ENCODE assay signal across 24 mouse cellular contexts in genomic region chr7:27429135-27429534, GRCm38 (mm10). TPM values are rescaled to one million over a fixed set of nuclear protein-coding genes. Genes with fewer than 3 reads are reported as not detected.
DNase-seq lines count a peak whose midpoint lies in the region; ATAC-seq and TF ChIP-seq lines count a peak whose summit lies in the region.
"Had no signal": no experiment of that assay in that cellular context is flagged by ENCODE, and none has a peak within 500 bp of the region (broad histone marks: within the 10 kb centered on the region; RNA-seq: fewer than 3 reads in every experiment).

No protein-coding gene starts in this region.

- H3K27me3 ChIP-seq in forebrain, postnatal 0 days (ENCODE audit: insufficient read depth, low read length), result no peaks in the 10 kb centered on the region
- H3K27me3 ChIP-seq in forebrain, embryonic 11.5 days (ENCODE audit: control insufficient read depth, insufficient read depth, low read length), result no peaks in the 10 kb centered on the region
- peaks cover 18% of the 10 kb centered on the region for H3K27me3 ChIP-seq in liver, embryonic 14.5 days (ENCODE audit: control insufficient read depth, insufficient read depth, low read length)
- peaks cover 55% of the 10 kb centered on the region for H3K27me3 ChIP-seq in liver, embryonic 12.5 days (replicated peaks)
- H3K27me3 ChIP-seq in MEL (ENCODE audit: control insufficient read depth in 1 of 2, insufficient read depth in 2 of 2, low read length in 2 of 2), result no peaks in the 10 kb centered on the region

- WGBS in forebrain, postnatal 0 days, result 63% methylated on average over 2 of the region's 2 CpGs
- 60% methylated on average over 2 of the region's 2 CpGs for WGBS in forebrain, embryonic 11.5 days
- 45% methylated on average over 2 of the region's 2 CpGs for WGBS in liver, embryonic 14.5 days (ENCODE audit: insufficient replicate concordance)
- 43% methylated on average over 2 of the region's 2 CpGs for WGBS in liver, embryonic 12.5 days (ENCODE audit: insufficient replicate concordance)

- H3K79me2 ChIP-seq in MEL (ENCODE audit: control insufficient read depth, insufficient read depth, low read length, poor library complexity), result no peaks in the 10 kb centered on the region

- H3K9me3 ChIP-seq in forebrain, postnatal 0 days (ENCODE audit: low read length), result no peaks in the 10 kb centered on the region
- no peaks in the 10 kb centered on the region for H3K9me3 ChIP-seq in forebrain, embryonic 11.5 days (ENCODE audit: control insufficient read depth, low read length)
- H3K9me3 ChIP-seq in liver, embryonic 14.5 days (ENCODE audit: control insufficient read depth, low read length), result peaks cover 4% of the 10 kb centered on the region
- peaks cover 6% of the 10 kb centered on the region; the same call in 1 of the 2 replicates for H3K9me3 ChIP-seq in liver, embryonic 12.5 days (replicated peaks)
- H3K9me3 ChIP-seq in MEL (replicated peaks; ENCODE audit: insufficient read depth, low read length), result no peaks in the 10 kb centered on the region
- H3K9me3 ChIP-seq: heart, embryonic 15.5 days had no signal

- H3K36me3 ChIP-seq in forebrain, postnatal 0 days (ENCODE audit: insufficient read depth), result peaks cover 43% of the 10 kb centered on the region
- H3K36me3 ChIP-seq in forebrain, embryonic 11.5 days (ENCODE audit: control insufficient read depth, insufficient read depth, low read length), result no peaks in the 10 kb centered on the region
- no peaks in the 10 kb centered on the region for H3K36me3 ChIP-seq in liver, embryonic 14.5 days (replicated peaks; ENCODE audit: control insufficient read depth, insufficient read depth, low read depth)
- H3K36me3 ChIP-seq in liver, embryonic 12.5 days, result no peaks in the 10 kb centered on the region
- no peaks in the 10 kb centered on the region for H3K36me3 ChIP-seq in MEL (ENCODE audit: control insufficient read depth in 1 of 2, insufficient read depth in 2 of 2, low read length in 2 of 2)
- H3K36me3 ChIP-seq: heart, embryonic 15.5 days; kidney, embryonic 15.5 days; neural tube, embryonic 12.5 days had no signal

- ATAC-seq in forebrain, postnatal 0 days, result no peak
- no peak for ATAC-seq in forebrain, embryonic 11.5 days (replicated peaks; ENCODE audit: low FRiP score)
- ATAC-seq in liver, embryonic 14.5 days (ENCODE audit: insufficient read depth), result no peak
- no peak for ATAC-seq in liver, embryonic 12.5 days
- ATAC-seq: forebrain, embryonic 15.5 days; inflammation-experienced regulatory T-cells, adult 6 months had no signal

- no peak for DNase-seq in forebrain, postnatal 0 days
- no peak for DNase-seq in forebrain, embryonic 11.5 days (ENCODE audit: low spot score)
- no peak for DNase-seq in liver, embryonic 14.5 days (ENCODE audit: low read depth in 3 of 3, low spot score in 3 of 3)
- peak; percentile 34 for DNase-seq in MEL (ENCODE audit: low read depth, low spot score)
- DNase-seq in induced T-regulatory cell, adult 2 months (ENCODE audit: low read depth), result peak; percentile 42
- DNase-seq in layer of hippocampus, adult 9-10 months (ENCODE audit: low spot score), result no peak
- no peak for DNase-seq in spleen, postnatal 10 days (ENCODE audit: low spot score in 2 of 2)
- DNase-seq: adrenal gland, adult 8-10 months; cerebellum, adult 11-12 months; cerebellum, postnatal 36 days; heart, adult 18-20 months; left cerebral cortex, postnatal 4 days; lung, postnatal 10 days; right cerebral cortex, postnatal 14 days had no signal

- no peak for TF ChIP-seq POLR2A in MEL (IDR thresholded peaks at IDR 0.05; ENCODE audit: control insufficient read depth in 1 of 2, insufficient read depth in 1 of 2, low read depth in 1 of 2, low read length in 2 of 2, poor library complexity in 1 of 2)

- no peak overlapping the region for H3K9ac ChIP-seq in forebrain, postnatal 0 days
- H3K9ac ChIP-seq in forebrain, embryonic 11.5 days (ENCODE audit: low read length), result no peak overlapping the region
- H3K9ac ChIP-seq in liver, embryonic 14.5 days (replicated peaks), result no peak overlapping the region
- no peak overlapping the region for H3K9ac ChIP-seq in liver, embryonic 12.5 days
- H3K9ac ChIP-seq in MEL (ENCODE audit: control insufficient read depth, low read depth, low read length, poor library complexity, severe bottlenecking), result no peak overlapping the region
- H3K9ac ChIP-seq: forebrain, embryonic 15.5 days; heart, embryonic 15.5 days; kidney, embryonic 15.5 days; neural tube, embryonic 12.5 days had no signal

- no peaks in the 10 kb centered on the region for H3K4me1 ChIP-seq in forebrain, postnatal 0 days (ENCODE audit: insufficient read depth)
- no peaks in the 10 kb centered on the region for H3K4me1 ChIP-seq in forebrain, embryonic 11.5 days (replicated peaks; ENCODE audit: control insufficient read depth, insufficient read depth, low read length)
- peaks cover 0 to 3% of the 10 kb centered on the region in 2 experiments; a peak in 1 of 4 replicates for H3K4me1 ChIP-seq in liver, embryonic 14.5 days (replicated peaks; ENCODE audit: control insufficient read depth in 2 of 2, insufficient read depth in 2 of 2, low read length in 1 of 2)
- H3K4me1 ChIP-seq in liver, embryonic 12.5 days, result peaks cover 15% of the 10 kb centered on the region
- H3K4me1 ChIP-seq in MEL (ENCODE audit: control insufficient read depth in 1 of 2, insufficient read depth in 2 of 2, low read length in 2 of 2), result no peaks in the 10 kb centered on the region
- H3K4me1 ChIP-seq: forebrain, embryonic 15.5 days; heart, embryonic 15.5 days; neural tube, embryonic 12.5 days had no signal

- TF ChIP-seq CTCF in forebrain, postnatal 0 days (IDR thresholded peaks at IDR 0.05; ENCODE audit: low read depth), result peak; percentile 43
- TF ChIP-seq CTCF in liver, embryonic 14.5 days (IDR thresholded peaks at IDR 0.05; ENCODE audit: low read depth), result peak; percentile 53
- peak; percentile 12 to 46 (median 36); a peak in 4 of 6 replicates for TF ChIP-seq CTCF in MEL (IDR thresholded peaks at IDR 0.05 in 2 of 3, conservative IDR thresholded peaks at IDR 0.05 in 1 of 3; ENCODE audit: control insufficient read depth in 1 of 3, insufficient read depth in 1 of 3, low read depth in 2 of 3, low read length in 3 of 3, poor library complexity in 1 of 3, severe bottlenecking in 1 of 3)

- TF ChIP-seq EP300 in liver, embryonic 14.5 days (IDR thresholded peaks at IDR 0.05; ENCODE audit: low read depth), result no peak
- TF ChIP-seq EP300 in MEL (IDR thresholded peaks at IDR 0.05; ENCODE audit: low read depth in 1 of 2, low read length in 2 of 2), result no peak

- no peak overlapping the region for H3K4me2 ChIP-seq in forebrain, postnatal 0 days (ENCODE audit: low read depth)
- H3K4me2 ChIP-seq in forebrain, embryonic 11.5 days (ENCODE audit: low read depth, low read length, severe bottlenecking), result no peak overlapping the region
- H3K4me2 ChIP-seq in liver, embryonic 14.5 days (ENCODE audit: low read depth), result no peak overlapping the region
- no peak overlapping the region for H3K4me2 ChIP-seq in liver, embryonic 12.5 days
- H3K4me2 ChIP-seq: forebrain, embryonic 15.5 days; heart, embryonic 15.5 days; kidney, embryonic 15.5 days; liver, embryonic 11.5 days; neural tube, embryonic 12.5 days had no signal

- H3K4me3 ChIP-seq in forebrain, postnatal 0 days (ENCODE audit: low read depth, low read length), result no peak overlapping the region
- H3K4me3 ChIP-seq in forebrain, embryonic 11.5 days (ENCODE audit: low read depth, low read length), result no peak overlapping the region
- H3K4me3 ChIP-seq in liver, embryonic 14.5 days (ENCODE audit: insufficient read depth in 1 of 2, low read depth in 2 of 2, low read length in 2 of 2), result no peak overlapping the region
- H3K4me3 ChIP-seq in liver, embryonic 12.5 days, result no peak overlapping the region
- H3K4me3 ChIP-seq in MEL (ENCODE audit: control insufficient read depth in 1 of 2, insufficient read depth in 1 of 2, low read depth in 2 of 2, low read length in 2 of 2), result no peak overlapping the region
- H3K4me3 ChIP-seq: erythroblast, embryonic 14.5 days; forebrain, embryonic 15.5 days; heart, embryonic 15.5 days; kidney, embryonic 15.5 days; neural tube, embryonic 12.5 days had no signal

- H3K27ac ChIP-seq in forebrain, postnatal 0 days (ENCODE audit: low read depth, low read length), result no peak overlapping the region
- no peak overlapping the region for H3K27ac ChIP-seq in forebrain, embryonic 11.5 days (ENCODE audit: low read depth, low read length)
- H3K27ac ChIP-seq in liver, embryonic 14.5 days, result no peak overlapping the region
- H3K27ac ChIP-seq in liver, embryonic 12.5 days, result no peak overlapping the region
- H3K27ac ChIP-seq in MEL (ENCODE audit: control insufficient read depth, low read depth, low read length), result no peak overlapping the region
- H3K27ac ChIP-seq: forebrain, embryonic 15.5 days; heart, embryonic 15.5 days; kidney, embryonic 15.5 days; neural tube, embryonic 12.5 days had no signal

- no peak; the same call in 1 of the 2 replicates for TF ChIP-seq RAD21 in MEL (IDR thresholded peaks at IDR 0.05; ENCODE audit: low read depth, low read length)

RNA-seq across cellular contexts. Expression of gene Sptbn4, which starts 18.4 kb away (rescaled TPM):
- 18.8 and 22.3 TPM in 2 replicates for total RNA-seq in forebrain, postnatal 0 days (2014; rRNA removed)
- polyA plus RNA-seq in forebrain, postnatal 0 days (2015; fragmentation: Nextera tagmentation; extraction: Ambion mirVana), result 2.5 and 3.8 TPM in 2 replicates
- 0.19 and 0.28 TPM in 2 replicates for polyA plus RNA-seq in forebrain, embryonic 11.5 days (2014; fragmentation: Nextera tagmentation; extraction: Ambion mirVana)
- 0.06 TPM in 2 replicates for polyA plus RNA-seq in liver, embryonic 14.5 days (2012; rRNA removed)
- polyA plus RNA-seq in liver, embryonic 14.5 days (2014; fragmentation: Nextera tagmentation; extraction: Ambion mirVana), result 0.05 and 0.06 TPM in 2 replicates
- 0.11 and 0.12 TPM in 2 replicates for polyA plus RNA-seq in liver, embryonic 12.5 days (2016; fragmentation: Nextera tagmentation; extraction: Ambion mirVana)
- 0.19 and 0.36 TPM in 2 replicates for total RNA-seq in MEL (2012; rRNA removed)
- under 1 TPM in 1 of 2 experiments, not detected in 1; 0.68 TPM for polyA plus RNA-seq in MEL (2012; ENCODE audit: insufficient read depth in 1 of 2, insufficient read length in 2 of 2, low read depth in 1 of 2, low replicate concordance in 2 of 2, missing spikeins in 1 of 2)
- total RNA-seq: gastrocnemius, adult 18-20 months; hematopoietic stem cell, adult 5-6 weeks had no signal

RNA-seq across cellular contexts. Expression of gene Blvrb, which starts 18.6 kb away (rescaled TPM):
- 11.6 and 14.3 TPM in 2 replicates for total RNA-seq in forebrain, postnatal 0 days (2014; rRNA removed)
- 16.3 and 18.9 TPM in 2 replicates for polyA plus RNA-seq in forebrain, postnatal 0 days (2015; fragmentation: Nextera tagmentation; extraction: Ambion mirVana)
- polyA plus RNA-seq in forebrain, embryonic 11.5 days (2014; fragmentation: Nextera tagmentation; extraction: Ambion mirVana), result 34.4 and 38.0 TPM in 2 replicates
- 673 and 878 TPM in 2 replicates for polyA plus RNA-seq in liver, embryonic 14.5 days (2012; rRNA removed)
- polyA plus RNA-seq in liver, embryonic 14.5 days (2014; fragmentation: Nextera tagmentation; extraction: Ambion mirVana), result 1,114 and 1,162 TPM in 2 replicates
- 895 and 897 TPM in 2 replicates for polyA plus RNA-seq in liver, embryonic 12.5 days (2016; fragmentation: Nextera tagmentation; extraction: Ambion mirVana)
- 183 and 245 TPM in 2 replicates for total RNA-seq in MEL (2012; rRNA removed)
- polyA plus RNA-seq in MEL (2012; ENCODE audit: insufficient read depth in 1 of 2, insufficient read length in 2 of 2, low read depth in 1 of 2, low replicate concordance in 2 of 2, missing spikeins in 1 of 2), result 100 to 1,000 TPM in 1 of 2 experiments, not detected in 1; 210 TPM

RNA-seq across cellular contexts. Expression of gene Sertad3, which starts 44.4 kb away (rescaled TPM):
- 1.8 and 5.5 TPM in 2 replicates for total RNA-seq in forebrain, postnatal 0 days (2014; rRNA removed)
- 4.3 and 4.9 TPM in 2 replicates for polyA plus RNA-seq in forebrain, postnatal 0 days (2015; fragmentation: Nextera tagmentation; extraction: Ambion mirVana)
- 23.0 and 23.4 TPM in 2 replicates for polyA plus RNA-seq in forebrain, embryonic 11.5 days (2014; fragmentation: Nextera tagmentation; extraction: Ambion mirVana)
- polyA plus RNA-seq in liver, embryonic 14.5 days (2012; rRNA removed), result 22.6 and 24.0 TPM in 2 replicates
- polyA plus RNA-seq in liver, embryonic 14.5 days (2014; fragmentation: Nextera tagmentation; extraction: Ambion mirVana), result 22.5 and 25.3 TPM in 2 replicates
- 24.6 and 26.3 TPM in 2 replicates for polyA plus RNA-seq in liver, embryonic 12.5 days (2016; fragmentation: Nextera tagmentation; extraction: Ambion mirVana)
- total RNA-seq in MEL (2012; rRNA removed), result 2.0 and 2.4 TPM in 2 replicates
- 1 to 10 TPM in 1 of 2 experiments, not detected in 1; 6.7 TPM for polyA plus RNA-seq in MEL (2012; ENCODE audit: insufficient read depth in 1 of 2, insufficient read length in 2 of 2, low read depth in 1 of 2, low replicate concordance in 2 of 2, missing spikeins in 1 of 2)

RNA-seq across cellular contexts. Expression of gene Sertad1, which starts 57.6 kb away (rescaled TPM):
- 5.2 and 6.3 TPM in 2 replicates for total RNA-seq in forebrain, postnatal 0 days (2014; rRNA removed)
- polyA plus RNA-seq in forebrain, postnatal 0 days (2015; fragmentation: Nextera tagmentation; extraction: Ambion mirVana), result 6.3 and 7.4 TPM in 2 replicates
- 16.3 and 18.2 TPM in 2 replicates for polyA plus RNA-seq in forebrain, embryonic 11.5 days (2014; fragmentation: Nextera tagmentation; extraction: Ambion mirVana)
- polyA plus RNA-seq in liver, embryonic 14.5 days (2012; rRNA removed), result 9.9 and 13.5 TPM in 2 replicates
- polyA plus RNA-seq in liver, embryonic 14.5 days (2014; fragmentation: Nextera tagmentation; extraction: Ambion mirVana), result 19.7 and 20.3 TPM in 2 replicates
- polyA plus RNA-seq in liver, embryonic 12.5 days (2016; fragmentation: Nextera tagmentation; extraction: Ambion mirVana), result 19.5 and 20.9 TPM in 2 replicates
- 9.9 and 12.4 TPM in 2 replicates for total RNA-seq in MEL (2012; rRNA removed)
- 10 to 100 TPM in 1 of 2 experiments, not detected in 1; 10.6 TPM for polyA plus RNA-seq in MEL (2012; ENCODE audit: insufficient read depth in 1 of 2, insufficient read length in 2 of 2, low read depth in 1 of 2, low replicate concordance in 2 of 2, missing spikeins in 1 of 2)

Comparison
In these comparisons a context has a peak if more than half of its experiments do, and no peak if none do; other contexts are left out.
1. DNase-seq: peak in MEL (single experiment) and induced T-regulatory cell, adult 2 months (single experiment); none in forebrain, postnatal 0 days (single experiment), forebrain, embryonic 11.5 days (single experiment), liver, embryonic 14.5 days (0 of 3), layer of hippocampus, adult 9-10 months (single experiment) and spleen, postnatal 10 days (0 of 2).
2. Peak in every context shown above with its lines, with median percentiles within 50 percentile points of each other: CTCF ChIP-seq.